Mouse (Mus musculus) kidney, embryonic 15.5 days (tissue): Measurements from ENCODE around the gene Sult1a1. TPM values are rescaled to one million over a fixed set of nuclear protein-coding genes. Genes with fewer than 3 reads are reported as not detected.

Experiments
- ATAC-seq: fragments of 200-750 bp; cut with Nextera tagmentation; replicated peaks from 2 replicates; pipeline ENCODE4 v1.8.0; 2017; ENCODE audit warnings: moderate TSS enrichment; ENCODE audit not compliant: low FRiP score
- H3K27ac ChIP-seq: fragments of 300-500 bp; sonication (generic); 2 replicates; pipeline ENCODE4 v1.5.1; 2015; ENCODE audit warnings: mild to moderate bottlenecking, inconsistent platforms
- H3K27me3 ChIP-seq: fragments of 300-500 bp; sonication (generic); 2 replicates; pipeline ENCODE4 v1.6.1; 2015; ENCODE audit warnings: inconsistent platforms
- H3K36me3 ChIP-seq: fragments of 300-500 bp; sonication (generic); 2 replicates; pipeline ENCODE4 v1.6.1; 2015; ENCODE audit warnings: inconsistent platforms
- H3K4me1 ChIP-seq: fragments of 300-500 bp; sonication (generic); 2 replicates; pipeline ENCODE4 v1.6.1; 2015; ENCODE audit warnings: inconsistent platforms
- H3K4me2 ChIP-seq: fragments of 300-500 bp; sonication (generic); 2 replicates; pipeline ENCODE4 v1.6.1; 2015; ENCODE audit warnings: moderate library complexity, mild to moderate bottlenecking, inconsistent platforms
- H3K4me3 ChIP-seq: fragments of 300-500 bp; sonication (generic); replicated peaks from 2 replicates; pipeline ENCODE4 v1.5.1; 2015; ENCODE audit warnings: mild to moderate bottlenecking, inconsistent platforms
- H3K9ac ChIP-seq: fragments of 300-500 bp; sonication (generic); 2 replicates; pipeline ENCODE4 v1.6.1; 2015; ENCODE audit warnings: mild to moderate bottlenecking, inconsistent platforms
- H3K9me3 ChIP-seq: fragments of 300-500 bp; sonication (generic); replicated peaks from 2 replicates; pipeline ENCODE4 v1.6.1; 2016; ENCODE audit warnings: inconsistent platforms
- WGBS: fragments of 180-500 bp; shearing (Covaris S2); methylation state at CpG from one replicate; pipeline ENCODE4 v1.1.7; 2015; ENCODE audit warnings: mixed read lengths; 5-methylcytosine and 5-hydroxymethylcytosine counted together
- polyA plus RNA-seq: library from polyadenylated mRNA; unstranded; fragments of >200 nt; fragmentation: Nextera tagmentation; extraction: Ambion mirVana; gene quantifications from 2 replicates; pipeline ENCODE4 v1.2.1, GENCODE M21; 2015

Gene Sult1a1
- polyA plus RNA-seq, 1 experiment from 2014 or later = 8.3 TPM

DNA sequence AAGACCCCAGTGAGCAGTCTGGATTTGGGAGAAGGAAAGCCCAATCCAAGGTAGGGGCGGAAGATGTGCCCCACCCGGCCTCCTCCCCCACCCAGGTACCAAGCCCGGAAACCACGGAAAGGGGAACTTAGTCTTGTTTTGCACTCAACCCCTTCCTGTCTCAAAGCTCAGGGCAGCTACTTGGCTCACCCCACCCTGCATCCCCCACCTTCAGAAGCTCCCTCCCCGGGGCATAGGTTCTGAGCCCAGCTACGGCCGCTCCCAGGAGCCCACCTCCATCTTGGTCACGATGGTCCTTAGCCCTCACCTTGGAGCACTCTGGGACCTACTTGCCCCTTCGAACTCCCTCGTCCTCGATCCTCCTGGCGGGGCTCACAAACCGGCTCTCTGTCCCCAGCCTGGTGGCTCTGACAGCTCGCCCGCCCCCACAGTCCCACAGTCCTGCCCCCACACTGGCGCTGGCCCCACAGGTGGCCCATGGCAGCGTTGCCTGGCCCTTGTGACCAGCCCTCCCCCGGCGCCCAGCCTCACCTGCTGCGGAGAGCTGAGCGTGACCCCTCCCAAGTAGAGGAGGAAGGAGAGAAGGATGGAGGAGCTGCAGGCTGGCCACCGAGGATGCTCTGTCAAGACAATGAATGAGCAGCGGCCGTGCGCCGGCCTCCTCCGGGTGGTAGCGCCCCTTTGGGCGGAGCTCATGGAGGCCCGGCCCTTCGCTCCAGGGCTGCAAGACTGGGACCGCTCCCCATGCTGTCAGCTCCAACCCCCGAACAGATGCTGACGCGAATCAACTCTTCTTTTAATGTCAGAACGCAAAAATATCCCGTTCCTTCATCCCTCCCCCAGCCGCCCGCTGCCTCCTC is 28.1 kb upstream of the Sult1a1 start:
- Histone ChIP-seq H3K9me3 (no peaks in the 10 kb centered on the region), H3K36me3 (0 out of 2 replicates have a peak, but pooled peaks cover 4% of the 10 kb centered on the region), H3K27ac (no peak overlapping the region), H3K9ac (peak overlapping the region; percentile 50), H3K4me3 (peak overlapping the region; percentile 49), H3K27me3 (peaks cover 44% of the 10 kb centered on the region), H3K4me1 (peaks cover 26% of the 10 kb centered on the region), H3K4me2 (peak overlapping the region; percentile 95)
- peak; percentile 75 for ATAC-seq
- WGBS = 2% methylated on average over 39 of the region's 39 CpGs

GRCm38 (mm10) chr7:126703757-126704077 is 27.5 kb upstream of the Sult1a1 start:
- Histone ChIP-seq H3K36me3 (0 out of 2 replicates have a peak, but pooled peaks cover 9% of the 10 kb centered on the region), H3K4me2 (peak overlapping the region; percentile 95), H3K4me1 (peaks cover 26% of the 10 kb centered on the region), H3K27me3 (peaks cover 44% of the 10 kb centered on the region), H3K27ac (no peak overlapping the region), H3K9ac (no peak overlapping the region), H3K9me3 (no peaks in the 10 kb centered on the region), H3K4me3 (peak overlapping the region; percentile 49)
- no peak for ATAC-seq
- WGBS = 12% methylated on average over 7 of the region's 7 CpGs

DNA sequence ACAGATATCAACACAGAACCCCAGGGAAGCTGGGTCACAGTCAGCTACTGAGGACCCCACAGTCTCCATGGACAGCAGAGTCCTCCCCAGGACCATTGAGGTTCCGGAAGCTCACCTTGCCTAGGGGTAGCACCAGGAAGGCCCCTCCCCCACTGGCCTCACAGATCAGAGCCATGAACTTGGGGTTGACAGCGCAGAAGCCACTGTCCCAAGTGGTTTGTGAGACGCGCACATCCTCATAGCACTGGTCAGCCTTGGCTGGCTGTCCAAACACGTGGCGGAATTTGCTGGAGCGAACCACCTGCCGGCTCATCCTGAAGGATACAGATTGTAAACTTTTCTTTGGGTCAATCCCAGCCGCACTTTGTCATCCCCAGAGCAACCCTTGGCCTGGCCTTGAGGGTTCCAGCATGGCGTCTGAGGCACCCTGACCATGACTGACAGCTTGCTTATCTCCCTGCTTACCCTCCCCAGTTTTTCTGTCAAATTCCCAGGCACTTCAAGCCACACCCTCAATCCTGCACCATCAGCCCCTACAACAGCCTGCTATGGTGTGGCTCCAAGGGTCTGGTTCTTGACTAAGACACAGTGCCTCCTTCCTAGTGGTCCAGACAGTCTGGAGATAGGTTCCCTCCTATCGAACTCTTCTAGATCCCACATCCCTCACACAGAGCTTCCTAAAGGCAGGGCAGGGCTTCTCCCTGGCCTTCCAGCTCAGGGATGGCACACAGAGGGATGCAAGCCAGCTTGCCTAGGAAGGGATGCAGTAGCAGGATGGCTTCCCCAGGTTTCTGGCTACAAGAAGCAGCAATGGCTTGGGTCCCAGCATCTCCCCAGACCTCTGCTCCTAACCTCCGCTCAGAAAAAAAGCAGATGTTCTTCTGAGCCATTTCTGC is 26.9 kb upstream of the Sult1a1 start:
- ATAC-seq = no peak
- 75% methylated on average over 12 of the region's 12 CpGs for WGBS
- H3K27me3 ChIP-seq = peaks cover 44% of the 10 kb centered on the region
- H3K27ac ChIP-seq = no peak overlapping the region
- no peaks in the 10 kb centered on the region for H3K9me3 ChIP-seq
- H3K4me2 ChIP-seq = 0 out of 2 replicates have a peak overlapping the region, but pooled peaks have one; percentile 95
- H3K4me3 ChIP-seq = peak overlapping the region; percentile 49
- H3K36me3 ChIP-seq = 0 out of 2 replicates have a peak, but pooled peaks cover 9% of the 10 kb centered on the region
- H3K9ac ChIP-seq = no peak overlapping the region
- H3K4me1 ChIP-seq = peaks cover 26% of the 10 kb centered on the region

- Histone ChIP-seq H3K27ac (no peak overlapping the region), H3K4me2 (no peak overlapping the region), H3K4me1 (peaks cover 26% of the 10 kb centered on the region), H3K4me3 (no peak overlapping the region), H3K27me3 (peaks cover 44% of the 10 kb centered on the region), H3K9me3 (no peaks in the 10 kb centered on the region), H3K36me3 (peaks cover 15% of the 10 kb centered on the region; the same call in 1 of the 2 replicates), H3K9ac (no peak overlapping the region)
- ATAC-seq = no peak
- 78% methylated on average over 6 of the region's 6 CpGs for WGBS
Observed at GRCm38 (mm10) chr7:126702358-126702757, 26.1 kb upstream of the Sult1a1 start.

- no peak for ATAC-seq
- Histone ChIP-seq H3K27me3 (peaks cover 44% of the 10 kb centered on the region), H3K4me1 (peaks cover 32% of the 10 kb centered on the region), H3K9me3 (no peaks in the 10 kb centered on the region), H3K9ac (0 out of 2 replicates have a peak overlapping the region, but pooled peaks have one; percentile 14), H3K27ac (no peak overlapping the region), H3K4me2 (peak overlapping the region; percentile 39), H3K36me3 (peaks cover 17% of the 10 kb centered on the region; the same call in 1 of the 2 replicates), H3K4me3 (no peak overlapping the region)
- 59% methylated on average over 24 of the region's 24 CpGs for WGBS
Observed at GRCm38 (mm10) chr7:126701559-126702357, 25.5 kb upstream of the Sult1a1 start.

- peak overlapping the region; percentile 39 for H3K4me2 ChIP-seq
- ATAC-seq = peak; percentile 24; the same call in 1 of the 2 replicates
- H3K36me3 ChIP-seq = peaks cover 17% of the 10 kb centered on the region; the same call in 1 of the 2 replicates
- 0 out of 2 replicates have a peak overlapping the region, but pooled peaks have one; percentile 14 for H3K9ac ChIP-seq
- H3K27me3 ChIP-seq = peaks cover 43% of the 10 kb centered on the region
- peaks cover 38% of the 10 kb centered on the region for H3K4me1 ChIP-seq
- no peaks in the 10 kb centered on the region for H3K9me3 ChIP-seq
- no peak overlapping the region for H3K4me3 ChIP-seq
- 6% methylated on average over 11 of the region's 11 CpGs for WGBS
- no peak overlapping the region for H3K27ac ChIP-seq
Observed at GRCm38 (mm10) chr7:126701070-126701469, 24.8 kb upstream of the Sult1a1 start.

DNA sequence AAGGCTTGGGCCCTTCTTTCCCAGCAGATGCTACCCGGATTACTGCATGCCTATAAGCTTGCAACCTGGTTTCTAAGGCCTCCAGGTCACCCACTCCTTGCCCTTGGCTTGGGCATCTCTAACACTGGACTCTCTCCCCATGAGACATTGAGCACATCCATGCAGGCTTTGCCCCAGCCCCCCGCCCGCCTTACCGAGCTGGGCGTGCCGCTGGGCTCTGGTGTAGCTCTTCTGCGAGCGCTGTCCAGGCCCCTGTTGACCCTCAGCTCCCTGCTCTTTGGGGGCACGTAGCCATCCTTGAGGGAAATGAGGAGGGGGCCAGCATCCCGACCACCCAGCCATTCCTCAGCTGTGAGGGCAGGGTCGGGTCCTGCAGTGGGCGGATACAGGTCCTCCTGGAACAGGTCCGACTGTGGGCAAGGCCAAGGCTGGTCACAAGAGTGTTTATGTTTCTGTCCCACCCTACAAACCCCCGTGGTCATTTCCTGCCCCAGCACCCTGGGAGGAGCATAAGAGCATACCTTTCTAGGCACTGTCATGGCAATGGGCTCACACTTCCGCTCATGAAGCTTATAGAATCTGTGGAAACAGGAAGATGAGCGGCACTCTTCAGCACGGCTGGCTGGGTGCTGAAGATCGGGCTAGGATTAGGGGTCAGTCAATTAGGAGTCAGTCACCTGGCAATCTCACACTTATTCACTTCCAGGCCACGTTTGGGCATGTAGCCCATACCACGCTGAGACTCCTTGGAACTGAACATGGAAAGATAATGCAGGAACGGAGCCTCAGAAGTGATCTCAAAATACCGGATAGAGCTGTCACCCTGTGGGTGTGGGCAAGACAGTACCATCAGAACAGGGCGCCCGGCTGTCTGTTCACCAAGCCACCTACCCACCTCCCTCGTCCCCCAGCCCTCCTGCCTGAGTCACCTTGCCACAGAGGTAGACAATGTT is 24.1 kb upstream of the Sult1a1 start:
- no peaks in the 10 kb centered on the region for H3K9me3 ChIP-seq
- peaks cover 38% of the 10 kb centered on the region for H3K4me1 ChIP-seq
- H3K9ac ChIP-seq = no peak overlapping the region
- H3K4me3 ChIP-seq = no peak overlapping the region
- ATAC-seq = no peak
- no peak overlapping the region for H3K27ac ChIP-seq
- 82% methylated on average over 25 of the region's 25 CpGs for WGBS
- no peak overlapping the region for H3K4me2 ChIP-seq
- peaks cover 17% of the 10 kb centered on the region; the same call in 1 of the 2 replicates for H3K36me3 ChIP-seq
- peaks cover 35% of the 10 kb centered on the region for H3K27me3 ChIP-seq

GRCm38 (mm10) chr7:126697838-126698237 is 21.6 kb upstream of the Sult1a1 start:
- H3K9ac ChIP-seq = no peak overlapping the region
- no peak overlapping the region for H3K27ac ChIP-seq
- H3K4me1 ChIP-seq = peaks cover 34% of the 10 kb centered on the region
- no peaks in the 10 kb centered on the region for H3K9me3 ChIP-seq
- H3K27me3 ChIP-seq = peaks cover 11% of the 10 kb centered on the region; the same call in 1 of the 2 replicates
- ATAC-seq = no peak
- peaks cover 17% of the 10 kb centered on the region; the same call in 1 of the 2 replicates for H3K36me3 ChIP-seq
- H3K4me2 ChIP-seq = no peak overlapping the region
- WGBS = 96% methylated on average over 8 of the region's 8 CpGs
- H3K4me3 ChIP-seq = no peak overlapping the region

GRCm38 (mm10) chr7:126696886-126697285 is 20.7 kb upstream of the Sult1a1 start:
- 73% methylated on average over 3 of the region's 3 CpGs for WGBS
- peak overlapping the region; percentile 76; the same call in 1 of the 2 replicates for H3K9ac ChIP-seq
- H3K27me3 ChIP-seq = 0 out of 2 replicates have a peak, but pooled peaks cover 2% of the 10 kb centered on the region
- no peaks in the 10 kb centered on the region for H3K9me3 ChIP-seq
- H3K4me2 ChIP-seq = peak overlapping the region; percentile 90
- H3K4me1 ChIP-seq = peaks cover 34% of the 10 kb centered on the region
- peaks cover 26% of the 10 kb centered on the region for H3K36me3 ChIP-seq
- no peak for ATAC-seq
- H3K4me3 ChIP-seq = peak overlapping the region; percentile 93
- H3K27ac ChIP-seq = no peak overlapping the region

- H3K9ac ChIP-seq = peak overlapping the region; percentile 76
- H3K4me1 ChIP-seq = peaks cover 31% of the 10 kb centered on the region
- H3K27me3 ChIP-seq = no peaks in the 10 kb centered on the region
- H3K9me3 ChIP-seq = no peaks in the 10 kb centered on the region
- peak overlapping the region; percentile 90 for H3K4me2 ChIP-seq
- no peak; the same call in 1 of the 2 replicates for ATAC-seq
- peak overlapping the region; percentile 98 for H3K27ac ChIP-seq
- H3K4me3 ChIP-seq = peak overlapping the region; percentile 93
- H3K36me3 ChIP-seq = peaks cover 31% of the 10 kb centered on the region
- WGBS = 3% methylated on average over 17 of the region's 17 CpGs
Observed at GRCm38 (mm10) chr7:126696303-126696702, 20.1 kb upstream of the Sult1a1 start.
